Mouse (Mus musculus): ENCODE measurements around the gene Igsf9b.
A peak's percentile ranks its signal among the peaks of the same experiment; 100 is the strongest.

The Igsf9b gene

GRCm38 (mm10) chr9:27289543-27290308, 9.3 kb upstream of the Igsf9b start:
- no peak for DNase-seq (ENCODE audit: low spot score in 2 of 2)

- no peak for DNase-seq (ENCODE audit: low spot score in 2 of 2)
Measured at GRCm38 (mm10) chr9:27294380-27294779, 4.6 kb upstream of the Igsf9b start.

GRCm38 (mm10) chr9:27299286-27300187, 533 bp downstream of the Igsf9b start:
- no peak for DNase-seq (ENCODE audit: low spot score in 2 of 2)

- no peak for DNase-seq (ENCODE audit: low spot score in 2 of 2)
Measured at GRCm38 (mm10) chr9:27300188-27300691, 1.2 kb downstream of the Igsf9b start.

- DNase-seq (ENCODE audit: low spot score in 2 of 2), result no peak
Measured at GRCm38 (mm10) chr9:27300698-27301097, 1.7 kb downstream of the Igsf9b start.

GRCm38 (mm10) chr9:27301486-27301885, 2.5 kb downstream of the Igsf9b start:
- DNase-seq (ENCODE audit: low spot score in 2 of 2), result no peak

GRCm38 (mm10) chr9:27302291-27302690, 3.3 kb downstream of the Igsf9b start:
- no peak for DNase-seq (ENCODE audit: low spot score in 2 of 2)

- no peak for DNase-seq (ENCODE audit: low spot score in 2 of 2)
Measured at GRCm38 (mm10) chr9:27303571-27304484, 4.8 kb downstream of the Igsf9b start.

- no peak for DNase-seq (ENCODE audit: low spot score in 2 of 2)
Measured at GRCm38 (mm10) chr9:27304485-27305102, 5.6 kb downstream of the Igsf9b start.

GRCm38 (mm10) chr9:27305502-27305901, 6.5 kb downstream of the Igsf9b start:
- DNase-seq (ENCODE audit: low spot score in 2 of 2), result no peak

- no peak for DNase-seq (ENCODE audit: low spot score in 2 of 2)
Measured at GRCm38 (mm10) chr9:27306642-27307041, 7.6 kb downstream of the Igsf9b start.

GRCm38 (mm10) chr9:27307265-27307664, 8.3 kb downstream of the Igsf9b start:
- no peak for DNase-seq (ENCODE audit: low spot score in 2 of 2)

GRCm38 (mm10) chr9:27308045-27308444, 9.0 kb downstream of the Igsf9b start:
- DNase-seq (ENCODE audit: low spot score in 2 of 2), result no peak

GRCm38 (mm10) chr9:27308561-27308960, 9.6 kb downstream of the Igsf9b start:
- DNase-seq (ENCODE audit: low spot score in 2 of 2), result no peak

- no peak for DNase-seq (ENCODE audit: low spot score in 2 of 2)
Measured at GRCm38 (mm10) chr9:27310005-27310404, 11.0 kb downstream of the Igsf9b start.

- no peak for DNase-seq (ENCODE audit: low spot score in 2 of 2)
Measured at GRCm38 (mm10) chr9:27313427-27313826, 14.4 kb downstream of the Igsf9b start.

GRCm38 (mm10) chr9:27321267-27321666, 22.3 kb downstream of the Igsf9b start:
- no peak for DNase-seq (ENCODE audit: low spot score in 2 of 2)

- DNase-seq (ENCODE audit: low spot score in 2 of 2), result no peak
Measured at GRCm38 (mm10) chr9:27322277-27322676, 23.3 kb downstream of the Igsf9b start.

GRCm38 (mm10) chr9:27323412-27323811, 24.4 kb downstream of the Igsf9b start:
- no peak for DNase-seq (ENCODE audit: low spot score in 2 of 2)

- peak in 1 of 2 experiments; percentile 10 for DNase-seq (ENCODE audit: low spot score in 2 of 2)
Measured at GRCm38 (mm10) chr9:27325920-27326319, 26.9 kb downstream of the Igsf9b start.

- DNase-seq (ENCODE audit: low spot score in 2 of 2), result no peak
Measured at GRCm38 (mm10) chr9:27327558-27327957, 28.6 kb downstream of the Igsf9b start.
